Mouse (Mus musculus) adrenal gland, adult 2 months (tissue): ENCODE measurements at regions not wholly inside any gene's neighbourhood (a gene's known extent, or its start where the extent isn't known, plus 50 kb on each side); places are given as distances from the start of the nearest gene placed in this dataset.
"Not testable (repeated sequence)": the region's sequence is repeated elsewhere in the genome, so short reads cannot be mapped to it uniquely, and the experiment has no call there.

Source experiments
- DNase-seq: peaks from one replicate; pipeline ENCODE4 v3.0.0; 2021

DNA sequence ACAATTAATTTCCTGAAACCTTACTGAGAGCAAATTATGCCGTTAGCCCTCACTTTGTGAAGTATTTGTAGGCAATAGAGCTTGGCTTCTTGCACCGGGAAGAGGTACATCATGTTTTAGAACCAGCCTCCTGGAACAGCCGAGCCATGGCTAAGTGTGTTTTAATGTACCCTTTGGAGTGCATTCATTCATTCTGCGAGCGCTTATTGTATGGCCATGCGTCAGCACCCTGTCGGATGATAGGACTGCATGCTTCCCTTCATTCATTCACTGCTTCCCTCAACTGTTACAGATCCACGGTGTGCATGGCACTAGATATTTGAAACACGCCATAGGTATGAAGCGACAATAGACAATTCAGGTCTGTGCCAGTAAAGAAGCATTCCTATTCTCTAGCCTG, 409.4 kb upstream of the Ercc4 start:
- no peak for DNase-seq

- DNase-seq: no peak
Observed at GRCm38 (mm10) chr16:12703818-12704590, 405.5 kb upstream of the Ercc4 start.

- no peak for DNase-seq
Observed at GRCm38 (mm10) chr16:12706907-12707306, 402.6 kb upstream of the Ercc4 start.

DNA sequence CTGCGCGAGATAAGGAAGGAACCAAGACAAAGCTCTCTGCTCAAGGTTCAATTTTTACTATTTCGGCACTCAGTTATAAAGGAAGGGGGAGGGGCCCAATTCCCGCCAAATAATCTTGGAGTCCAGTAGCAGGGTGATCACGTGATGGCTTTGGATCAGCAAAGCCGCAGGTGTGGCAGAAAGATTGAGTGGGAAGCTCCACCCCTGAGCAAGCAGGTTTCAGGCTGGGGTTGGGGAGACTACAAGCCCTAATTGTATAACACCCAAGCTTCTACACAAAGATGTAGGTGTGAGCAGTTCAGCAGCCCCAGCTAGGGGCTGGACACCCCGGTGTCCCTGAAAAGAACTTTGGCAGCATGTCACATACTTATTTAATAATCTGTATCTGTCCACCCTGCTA, 388.1 kb upstream of the Ercc4 start:
- not testable (repeated sequence) for DNase-seq

- DNase-seq: no peak
Observed at GRCm38 (mm10) chr16:12726043-12726442, 383.4 kb upstream of the Ercc4 start.

GRCm38 (mm10) chr16:12730167-12730730, 379.2 kb upstream of the Ercc4 start:
- not testable (repeated sequence) for DNase-seq

- no peak for DNase-seq
Observed at GRCm38 (mm10) chr16:12731588-12731987, 377.9 kb upstream of the Ercc4 start.

DNA sequence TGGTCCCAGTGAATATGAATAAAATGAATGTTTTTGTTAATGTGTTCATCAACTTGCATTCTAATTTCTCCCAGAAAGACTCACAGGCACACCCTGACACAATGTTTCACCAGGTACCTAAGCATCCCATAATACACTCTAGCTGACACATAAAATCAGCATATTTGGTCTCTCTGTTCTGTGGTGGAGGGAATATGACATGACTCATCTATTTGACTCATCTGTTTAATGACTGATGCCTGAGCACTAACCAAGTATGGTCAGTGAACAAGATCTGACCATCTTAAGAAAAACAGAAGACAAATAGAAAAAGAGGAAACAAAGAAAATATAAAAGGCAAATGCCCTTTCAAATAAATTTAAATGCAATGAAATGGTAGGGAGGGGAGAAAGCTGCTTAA, 367.0 kb upstream of the Ercc4 start:
- DNase-seq: no peak

GRCm38 (mm10) chr16:12753181-12753580, 356.3 kb upstream of the Ercc4 start:
- no peak for DNase-seq

DNA sequence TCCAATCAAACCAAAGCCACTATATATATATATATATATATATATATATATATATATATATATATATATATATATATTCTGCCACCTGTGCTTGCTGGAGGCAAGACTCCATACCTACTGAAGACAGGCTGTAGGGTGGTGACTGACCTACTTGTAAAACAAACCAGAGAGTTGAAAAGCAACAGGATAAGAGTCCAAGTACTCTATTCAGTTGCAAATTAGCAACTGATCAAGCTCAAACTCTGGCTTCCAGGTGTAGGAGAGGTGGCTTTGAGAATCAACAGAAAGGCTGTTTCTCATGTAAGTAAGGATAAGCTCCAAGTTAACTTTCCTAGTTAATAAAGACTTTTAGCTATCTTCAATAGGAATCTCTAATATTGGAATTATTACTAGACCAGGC, 355.1 kb upstream of the Ercc4 start:
- DNase-seq: no peak

DNA sequence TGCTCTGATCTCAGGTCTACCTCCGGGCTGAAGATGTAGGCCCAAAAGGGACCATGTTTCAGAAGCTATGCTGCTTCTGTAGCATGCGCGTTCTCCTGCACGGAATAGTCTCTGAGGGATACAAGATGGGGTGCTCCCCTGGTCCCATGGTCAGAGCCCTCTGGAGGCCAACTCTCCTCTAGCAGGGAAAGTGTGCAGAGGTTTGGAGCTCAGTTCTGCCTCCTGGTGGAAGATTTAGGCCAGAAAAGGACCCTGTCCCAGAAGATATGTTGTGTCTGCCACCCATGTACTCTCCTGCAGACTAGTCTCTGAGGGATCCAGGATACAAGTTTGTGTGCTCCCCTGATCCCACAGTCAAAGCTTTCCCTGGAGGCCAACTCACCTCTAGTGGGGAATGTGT, 350.9 kb upstream of the Ercc4 start:
- peak; percentile 3 for DNase-seq

DNA sequence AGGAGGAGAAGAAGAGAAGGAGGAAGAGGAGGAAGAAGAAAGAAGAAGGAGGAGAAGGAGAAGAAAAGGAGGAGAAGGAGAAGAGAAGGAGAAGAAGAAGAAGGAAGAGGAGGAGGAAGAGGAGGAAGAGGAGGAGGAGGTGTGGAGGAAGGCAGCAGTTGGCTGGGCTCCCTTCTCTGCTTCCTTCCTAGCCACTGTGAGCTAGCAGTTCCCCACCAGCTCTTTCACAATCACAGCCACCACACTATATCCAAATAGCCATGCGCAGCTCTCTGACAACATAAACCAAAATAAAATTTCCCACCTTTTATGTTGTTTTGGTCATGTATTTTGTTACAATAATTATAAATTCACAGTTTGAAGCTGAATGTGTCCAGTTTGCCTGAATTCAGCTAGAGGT, 345.3 kb upstream of the Ercc4 start:
- DNase-seq: no peak

GRCm38 (mm10) chr16:12764608-12765007, 344.9 kb upstream of the Ercc4 start:
- peak; percentile 13 for DNase-seq

GRCm38 (mm10) chr16:12766846-12767245, 342.6 kb upstream of the Ercc4 start:
- no peak for DNase-seq

- no peak for DNase-seq
Observed at GRCm38 (mm10) chr16:12768161-12768895, 341.2 kb upstream of the Ercc4 start.

GRCm38 (mm10) chr16:12770482-12770881, 339.0 kb upstream of the Ercc4 start:
- no peak for DNase-seq

DNA sequence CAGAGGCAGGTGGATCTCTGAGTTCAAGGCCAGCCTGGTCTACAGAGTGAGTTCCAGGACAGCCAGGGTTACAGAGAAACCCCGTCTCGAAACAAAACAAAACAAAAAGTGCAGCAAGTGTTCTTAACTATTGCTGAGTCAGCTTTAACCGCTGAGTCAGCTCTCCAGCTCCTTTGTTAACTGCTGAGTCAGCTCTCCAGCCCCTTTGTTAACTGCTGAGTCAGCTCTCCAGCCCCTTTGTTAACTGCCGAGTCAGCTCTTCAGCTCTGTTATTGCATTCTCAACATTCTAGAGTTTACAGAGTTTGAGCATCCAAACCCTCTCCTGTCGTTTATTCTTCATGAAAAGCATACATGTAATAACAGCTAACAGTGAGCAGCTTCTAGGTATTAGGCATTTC, 336.9 kb upstream of the Ercc4 start:
- no peak for DNase-seq

DNA sequence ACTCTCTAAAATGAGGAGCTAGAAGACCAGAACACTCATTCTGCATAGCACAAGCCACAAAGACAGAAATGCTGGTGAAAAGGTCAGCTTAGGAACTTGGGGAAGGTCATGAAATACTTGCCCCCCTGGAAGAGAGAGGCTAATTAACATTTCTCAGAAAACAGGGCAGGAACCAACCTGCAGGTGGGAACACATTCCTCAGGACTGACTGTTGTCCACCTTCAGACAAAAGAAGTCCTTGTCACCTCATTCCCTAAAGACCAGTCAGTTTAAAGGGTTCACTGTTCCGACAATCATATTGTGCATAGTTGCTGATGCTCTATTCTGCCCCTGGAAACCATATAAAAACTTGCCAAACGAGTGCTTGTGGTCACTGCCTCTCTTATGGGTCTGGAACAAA, 333.6 kb upstream of the Ercc4 start:
- DNase-seq: no peak

DNA sequence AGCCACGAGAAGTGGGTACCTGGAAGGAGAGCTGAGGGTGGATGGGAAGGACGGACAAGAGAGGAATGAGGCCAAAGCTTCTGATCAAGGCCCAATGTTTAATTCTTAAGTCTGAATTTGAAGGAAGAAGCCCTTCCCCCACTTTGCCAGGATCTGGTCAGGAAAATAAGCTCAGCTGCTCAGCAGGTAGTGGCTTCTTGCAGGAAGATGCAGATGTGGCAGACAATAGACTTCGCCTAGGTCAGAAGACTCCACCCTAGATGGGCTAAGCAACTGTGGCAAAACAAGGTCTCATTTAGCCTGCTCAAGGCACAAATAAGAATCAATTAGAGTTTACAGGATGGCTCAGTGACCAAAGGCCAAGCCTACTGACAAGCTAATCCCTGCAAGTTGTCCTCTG, 330.4 kb upstream of the Ercc4 start:
- DNase-seq: no peak

GRCm38 (mm10) chr16:12780635-12781034, 328.8 kb upstream of the Ercc4 start:
- no peak for DNase-seq

- DNase-seq: no peak
Observed at GRCm38 (mm10) chr16:12785828-12786227, 323.7 kb upstream of the Ercc4 start.

DNA sequence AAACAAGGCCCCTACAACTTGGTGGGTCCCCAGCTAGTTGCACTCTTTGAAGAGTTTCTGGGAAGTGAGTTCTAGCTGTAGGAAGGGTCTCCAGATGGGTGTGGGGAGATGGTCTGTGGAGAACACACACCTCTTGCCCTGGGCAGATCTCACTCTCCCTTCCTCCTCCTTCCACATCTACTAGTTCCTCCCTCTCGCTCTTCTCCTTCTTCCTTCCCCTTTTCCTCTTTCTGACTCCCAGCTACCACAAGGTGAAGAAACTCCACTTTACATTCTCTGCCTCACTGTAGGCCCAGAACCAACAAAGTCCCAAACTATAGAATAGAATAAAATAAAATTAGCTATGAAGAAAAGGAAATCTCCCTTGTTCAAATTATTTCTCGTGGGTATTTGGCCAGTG, 311.0 kb upstream of the Ercc4 start:
- DNase-seq: no peak

GRCm38 (mm10) chr16:12800181-12800580, 309.3 kb upstream of the Ercc4 start:
- DNase-seq: no peak
